27 mouse cellular contexts compared by ENCODE assay signal in the genomic region with DNA sequence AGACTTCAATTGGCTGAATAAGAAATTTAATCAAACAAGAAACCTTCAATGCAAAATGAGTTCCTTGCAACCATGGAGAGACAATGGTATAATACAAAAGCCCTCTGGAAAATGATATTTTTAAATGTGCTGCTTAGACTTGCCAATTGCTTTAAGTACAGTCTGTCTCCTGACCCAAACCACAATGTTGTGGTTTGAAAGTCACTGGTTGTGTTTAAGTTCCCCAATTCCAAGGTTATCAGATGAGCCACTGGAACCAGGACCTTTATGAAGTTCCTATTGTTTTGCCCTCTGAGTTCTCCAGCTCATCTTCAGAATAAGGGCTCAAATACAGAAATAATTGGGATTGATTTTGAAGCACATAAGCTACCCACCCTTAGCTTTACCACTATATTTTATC.
DNase-seq lines count a peak whose midpoint lies in the region; ATAC-seq and TF ChIP-seq lines count a peak whose summit lies in the region.
"Had no signal": no experiment of that assay in that cellular context is flagged by ENCODE, and none has a peak within 500 bp of the region (broad histone marks: within the 10 kb centered on the region; RNA-seq: fewer than 3 reads in every experiment).

No protein-coding gene starts in this region.

- H3K4me3 ChIP-seq in MEL (ENCODE audit: control insufficient read depth in 1 of 2, insufficient read depth in 1 of 2, low read depth in 2 of 2, low read length in 2 of 2): no peak overlapping the region
- H3K4me3 ChIP-seq: embryonic facial prominence, embryonic 13.5 days; forebrain, embryonic 13.5 days; forebrain, embryonic 15.5 days had no signal

- TF ChIP-seq POLR2A in MEL (IDR thresholded peaks at IDR 0.05; ENCODE audit: control insufficient read depth in 1 of 2, insufficient read depth in 1 of 2, low read depth in 1 of 2, low read length in 2 of 2, poor library complexity in 1 of 2): no peak

- no peaks in the 10 kb centered on the region; a peak in 1 of 4 replicates for H3K27me3 ChIP-seq in MEL (ENCODE audit: control insufficient read depth in 1 of 2, insufficient read depth in 2 of 2, low read length in 2 of 2)
- H3K27me3 ChIP-seq: CH12.LX; embryonic facial prominence, embryonic 13.5 days; forebrain, embryonic 13.5 days; forebrain, embryonic 15.5 days had no signal

- TF ChIP-seq CTCF in MEL (IDR thresholded peaks at IDR 0.05 in 2 of 3, conservative IDR thresholded peaks at IDR 0.05 in 1 of 3; ENCODE audit: control insufficient read depth in 1 of 3, insufficient read depth in 1 of 3, low read depth in 2 of 3, low read length in 3 of 3, poor library complexity in 1 of 3, severe bottlenecking in 1 of 3): no peak

- no peaks in the 10 kb centered on the region for H3K9me3 ChIP-seq in MEL (replicated peaks; ENCODE audit: insufficient read depth, low read length)
- H3K9me3 ChIP-seq: embryonic facial prominence, embryonic 13.5 days; forebrain, embryonic 13.5 days; forebrain, embryonic 15.5 days; G1E had no signal

- no peaks in the 10 kb centered on the region for H3K4me1 ChIP-seq in MEL (ENCODE audit: control insufficient read depth in 1 of 2, insufficient read depth in 2 of 2, low read length in 2 of 2)
- H3K4me1 ChIP-seq: embryonic facial prominence, embryonic 13.5 days; forebrain, embryonic 13.5 days; forebrain, embryonic 15.5 days had no signal

- no peak overlapping the region for H3K27ac ChIP-seq in MEL (ENCODE audit: control insufficient read depth, low read depth, low read length)
- H3K27ac ChIP-seq: embryonic facial prominence, embryonic 13.5 days; forebrain, embryonic 13.5 days; forebrain, embryonic 15.5 days had no signal

- no peak overlapping the region for H3K9ac ChIP-seq in MEL (ENCODE audit: control insufficient read depth, low read depth, low read length, poor library complexity, severe bottlenecking)
- H3K9ac ChIP-seq: embryonic facial prominence, embryonic 13.5 days; forebrain, embryonic 13.5 days; forebrain, embryonic 15.5 days; forebrain, postnatal 0 days had no signal

- no peak for TF ChIP-seq EP300 in MEL (IDR thresholded peaks at IDR 0.05; ENCODE audit: low read depth in 1 of 2, low read length in 2 of 2)

- TF ChIP-seq RAD21 in MEL (IDR thresholded peaks at IDR 0.05; ENCODE audit: low read depth, low read length): no peak

- ATAC-seq in common myeloid progenitor, adult 5-6 weeks (replicated peaks; ENCODE audit: low read depth, poor library complexity, severe bottlenecking): peak; percentile 94
- peak; percentile 74 to 92 for ATAC-seq in hematopoietic stem cell, adult 5-6 weeks (replicated peaks in 1 of 2; ENCODE audit: insufficient read depth in 1 of 2, low FRiP score in 2 of 2, low TSS enrichment in 1 of 2, low read depth in 1 of 2, poor library complexity in 2 of 2, severe bottlenecking in 2 of 2)
- ATAC-seq: activated CD4-positive, CD25-positive, alpha-beta regulatory T cell, adult 4 months; CD4-positive, CD25-positive, alpha-beta regulatory T cell, adult 4 months; forebrain, embryonic 13.5 days; forebrain, embryonic 15.5 days; forebrain, postnatal 0 days; Patski had no signal

- DNase-seq in 416B (ENCODE audit: low read depth): peak; percentile 58
- peak; percentile 53 for DNase-seq in MEL (ENCODE audit: low read depth, low spot score)
- no peak for DNase-seq in c-Kit-positive CD71-positive TER-119-positive erythroid progenitor cells, embryonic 14.5 days (ENCODE audit: low spot score)
- DNase-seq in natural killer cell, adult 2 months (ENCODE audit: low spot score in 2 of 2): no peak
- DNase-seq in urinary bladder, postnatal 10 days (ENCODE audit: low spot score): no peak
- DNase-seq in frontal cortex, postnatal 36 days (ENCODE audit: low spot score in 2 of 2): no peak
- DNase-seq: adrenal gland, adult 8-10 months; adrenal gland, postnatal 14 days; adrenal gland, postnatal 36 days; B cell, adult 2 months; cerebellum, adult 11 months; cerebellum, adult 18-20 months; cerebellum, adult 8-10 months; cerebellum, adult 9-11 months; cerebellum, postnatal 14 days; cerebellum, postnatal 36 days; forebrain, postnatal 0 days had no signal

- H3K36me3 ChIP-seq in MEL (ENCODE audit: control insufficient read depth in 1 of 2, insufficient read depth in 2 of 2, low read length in 2 of 2): no peaks in the 10 kb centered on the region
- H3K36me3 ChIP-seq: embryonic facial prominence, embryonic 13.5 days; forebrain, embryonic 15.5 days; G1E had no signal

- H3K79me2 ChIP-seq in MEL (ENCODE audit: control insufficient read depth, insufficient read depth, low read length, poor library complexity): no peaks in the 10 kb centered on the region

TF ChIP-seq in MEL, 35 proteins besides CTCF, POLR2A, EP300 and RAD21:
- TF ChIP-seq GATA1 (IDR thresholded peaks at IDR 0.05; ENCODE audit: low read depth, low read length): peak; percentile 38; the same call in 1 of the 2 replicates
- TF ChIP-seq USF1 (IDR thresholded peaks at IDR 0.05; ENCODE audit: low read depth, low read length): no peak
- TF ChIP-seq USF2 (IDR thresholded peaks at IDR 0.05; ENCODE audit: borderline replicate concordance in 1 of 2, insufficient read depth in 1 of 2, low read depth in 1 of 2, low read length in 2 of 2): no peak
- TF ChIP-seq CHD1 (IDR thresholded peaks at IDR 0.05; ENCODE audit: low read depth, low read length): no peak
- TF ChIP-seq MYC (IDR thresholded peaks at IDR 0.05; ENCODE audit: low read depth, low read length): no peak
- no peak for TF ChIP-seq SMC3 (IDR thresholded peaks at IDR 0.05; ENCODE audit: low read depth, low read length)
- no peak for TF ChIP-seq MYB (IDR thresholded peaks at IDR 0.05; ENCODE audit: low read depth, low read length)

Comparison
In these comparisons a context has a peak if more than half of its experiments do, and no peak if none do; other contexts are left out.
1. DNase-seq: peak in 416B (single experiment) and MEL (single experiment); none in c-Kit-positive CD71-positive TER-119-positive erythroid progenitor cells, embryonic 14.5 days (single experiment), natural killer cell, adult 2 months (0 of 2), urinary bladder, postnatal 10 days (single experiment) and frontal cortex, postnatal 36 days (0 of 2).